Mouse (Mus musculus) skeletal muscle tissue, adult 2 months (tissue): ENCODE measurements around the gene Cttnbp2nl.

Experiments used
- DNase-seq: peaks from one replicate; pipeline ENCODE4 v3.0.0-alpha.2; 2012; ENCODE audit warnings: low read depth, low spot score

Cttnbp2nl gene

DNA sequence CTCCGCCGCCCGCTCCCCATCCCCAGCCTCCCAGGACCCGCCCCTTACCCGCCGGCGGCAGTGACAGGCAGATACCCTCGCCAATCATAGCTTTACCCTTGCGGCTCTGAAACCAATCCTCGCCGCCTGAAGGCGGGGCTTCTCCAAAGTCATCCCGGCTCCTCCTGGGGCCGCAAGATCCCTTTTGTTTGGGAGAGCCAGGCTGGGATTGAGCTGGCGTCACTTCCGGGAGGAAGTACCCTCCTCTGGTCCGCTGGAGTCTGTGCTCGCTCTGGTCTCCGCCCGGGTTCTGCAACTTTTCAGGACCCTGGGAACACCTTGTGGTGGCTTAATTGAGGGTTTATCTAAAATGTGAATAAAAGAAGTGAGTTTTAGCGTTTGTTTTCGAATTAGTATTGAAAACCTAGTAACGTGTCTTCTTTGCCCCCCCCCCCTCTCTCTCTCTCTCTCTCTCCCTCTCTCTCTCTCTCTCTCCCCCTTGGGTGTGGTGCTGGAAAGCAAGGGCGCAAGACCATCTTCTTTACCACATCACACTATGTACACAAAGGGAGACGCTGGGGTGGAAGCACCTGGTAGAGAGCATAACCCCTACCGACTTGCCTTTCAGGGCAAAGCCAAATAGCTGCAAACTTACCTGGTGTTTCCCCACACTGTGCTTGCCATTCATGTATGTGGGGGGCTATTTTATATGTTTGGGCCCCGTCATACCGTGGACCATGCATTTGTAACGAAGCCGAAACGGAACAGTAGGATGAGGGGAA, at the start of gene Cttnbp2nl:
TSS of gene Cttnbp2nl (minus strand) at position 210 of the 761 bp plus-strand sequence.
- peak; percentile 98 for DNase-seq

DNA sequence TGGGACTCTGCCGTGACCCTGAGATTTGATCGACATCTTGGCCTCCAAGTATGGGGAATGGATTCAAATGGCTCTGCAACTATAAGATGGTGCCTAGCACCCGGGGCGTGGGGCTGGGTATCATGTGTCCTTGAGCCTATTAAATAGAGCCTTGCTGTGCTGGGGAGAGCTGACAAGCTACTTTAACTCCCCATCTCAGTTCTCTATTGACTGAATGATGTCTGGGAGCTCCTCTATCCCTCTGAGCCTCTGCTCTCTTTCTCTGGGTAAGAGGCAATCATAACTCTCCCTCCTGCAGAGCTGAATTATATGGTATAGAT, 47.3 kb upstream of the Cttnbp2nl start:
- peak; percentile 43 for DNase-seq

GRCm38 (mm10) chr3:105099526-105100269, 46.8 kb upstream of the Cttnbp2nl start:
- no peak for DNase-seq

GRCm38 (mm10) chr3:105097581-105097980, 44.6 kb upstream of the Cttnbp2nl start:
- DNase-seq = no peak

- no peak for DNase-seq
These were observed 42.1 kb upstream of the Cttnbp2nl start for GRCm38 (mm10) chr3:105095026-105095425.

GRCm38 (mm10) chr3:105094448-105094847, 41.5 kb upstream of the Cttnbp2nl start:
- no peak for DNase-seq

DNA sequence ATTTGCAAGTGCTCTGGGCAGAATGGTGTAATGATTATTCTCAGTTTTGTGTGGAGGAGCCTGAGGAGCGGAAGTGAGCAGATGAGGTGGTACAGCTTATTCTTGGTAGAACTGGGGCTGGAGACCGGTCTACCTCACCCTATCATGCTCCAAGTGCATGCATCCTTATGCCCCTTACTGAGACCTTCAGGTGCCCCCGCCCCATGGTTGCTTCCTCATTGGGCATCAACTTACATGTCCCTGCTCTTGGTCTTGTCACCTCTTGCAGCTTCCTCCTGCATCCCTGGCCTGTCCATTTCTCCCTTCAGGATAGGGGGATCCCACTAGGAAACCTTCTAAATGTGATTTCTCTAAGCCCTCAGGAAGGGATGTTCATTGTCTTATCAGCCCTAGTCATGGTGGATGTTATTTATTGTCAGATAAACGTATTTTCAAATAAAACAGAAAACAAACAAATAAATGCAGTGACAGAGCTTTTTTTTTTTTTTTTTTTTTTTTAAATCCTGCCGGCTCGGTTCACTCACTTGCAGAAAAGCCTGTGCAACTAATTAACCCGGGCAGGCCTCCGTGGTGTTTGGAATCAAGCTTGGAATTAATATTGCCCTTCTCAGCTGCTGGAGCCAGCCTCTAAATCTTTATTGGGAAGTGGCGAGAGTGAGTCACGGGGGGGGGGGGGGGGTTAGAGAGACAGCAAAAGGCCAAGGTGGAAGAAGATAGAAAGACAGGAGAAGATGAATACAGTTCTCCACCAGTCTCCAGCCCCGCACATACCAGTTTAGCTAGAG, 40.0 kb upstream of the Cttnbp2nl start:
- no peak for DNase-seq

GRCm38 (mm10) chr3:105090981-105091380, 38.0 kb upstream of the Cttnbp2nl start:
- peak; percentile 7 for DNase-seq

- DNase-seq = no peak
These were observed 37.2 kb upstream of the Cttnbp2nl start for GRCm38 (mm10) chr3:105090147-105090546.

- DNase-seq = no peak
These were observed 35.7 kb upstream of the Cttnbp2nl start for GRCm38 (mm10) chr3:105088638-105089037.

DNA sequence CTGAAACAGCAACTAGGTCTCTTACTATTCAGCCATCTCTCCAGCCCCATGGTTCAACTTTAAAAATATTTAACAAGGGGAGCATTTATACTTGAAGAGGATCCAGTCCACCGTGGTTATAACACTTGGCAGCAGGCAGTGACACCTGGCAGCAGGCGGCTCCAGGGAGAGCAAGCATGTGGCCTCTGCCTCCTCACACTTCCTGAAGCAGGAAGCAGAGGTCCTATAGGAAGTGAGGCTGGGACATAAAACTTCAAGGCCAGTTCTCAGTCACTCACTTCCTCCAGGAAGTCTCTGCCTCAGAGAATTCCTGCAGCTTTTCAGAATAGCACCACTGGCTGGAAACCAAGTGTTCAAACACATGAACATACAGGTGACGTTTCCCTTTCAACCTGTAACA, 34.4 kb upstream of the Cttnbp2nl start:
- DNase-seq = peak; percentile 8

DNA sequence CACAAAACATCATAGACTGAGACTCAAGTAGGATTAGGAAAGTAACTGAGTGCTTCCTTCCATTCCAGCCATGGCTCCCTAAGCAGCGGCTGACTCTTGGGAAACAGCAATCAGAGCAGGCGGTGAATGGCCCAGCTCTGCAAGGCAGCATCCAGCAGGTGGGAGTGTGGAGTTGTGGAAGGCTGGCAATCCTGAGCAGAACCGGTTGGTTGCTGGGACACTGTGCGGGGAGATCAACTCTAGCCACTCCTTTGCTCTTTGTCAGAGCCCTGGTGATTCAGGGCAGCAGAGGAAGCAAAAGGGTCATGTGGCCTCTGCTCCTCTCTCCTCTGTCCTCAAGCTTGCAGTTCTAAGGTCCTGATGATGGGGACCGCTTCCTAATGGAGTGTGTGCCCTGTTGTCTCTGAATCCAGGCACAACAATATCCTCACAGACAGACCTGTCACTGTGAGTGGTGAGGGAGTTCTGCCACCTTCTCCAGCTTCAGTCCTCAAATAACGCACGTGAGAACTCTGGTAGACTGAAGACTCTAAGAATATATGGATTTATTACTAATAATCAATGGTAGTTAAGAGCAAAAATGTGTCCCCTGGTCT, 25.4 kb upstream of the Cttnbp2nl start:
- DNase-seq = no peak

GRCm38 (mm10) chr3:105075796-105076195, 22.9 kb upstream of the Cttnbp2nl start:
- DNase-seq = no peak

DNA sequence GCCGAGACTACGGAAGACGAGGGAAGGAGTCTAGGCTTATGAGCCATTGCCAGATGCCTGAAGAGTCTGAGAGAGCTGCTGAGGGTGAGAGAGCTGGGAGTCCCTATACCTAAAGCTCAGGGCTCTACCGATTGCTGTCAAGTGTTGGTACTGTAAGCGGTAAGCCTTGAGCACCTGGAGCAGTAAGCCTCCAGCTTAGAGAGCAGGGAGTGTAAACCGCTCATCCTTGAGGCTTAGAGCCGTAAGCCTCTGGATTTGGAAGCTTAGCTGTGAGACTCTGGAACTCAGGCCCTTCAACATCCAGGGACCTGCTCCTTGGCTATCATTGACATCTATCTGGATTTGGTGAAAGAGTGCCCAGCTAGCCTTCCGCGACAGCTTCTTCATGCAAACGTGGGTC, 19.6 kb upstream of the Cttnbp2nl start:
- no peak for DNase-seq

- no peak for DNase-seq
These were observed 18.3 kb upstream of the Cttnbp2nl start for GRCm38 (mm10) chr3:105071251-105071650.

DNA sequence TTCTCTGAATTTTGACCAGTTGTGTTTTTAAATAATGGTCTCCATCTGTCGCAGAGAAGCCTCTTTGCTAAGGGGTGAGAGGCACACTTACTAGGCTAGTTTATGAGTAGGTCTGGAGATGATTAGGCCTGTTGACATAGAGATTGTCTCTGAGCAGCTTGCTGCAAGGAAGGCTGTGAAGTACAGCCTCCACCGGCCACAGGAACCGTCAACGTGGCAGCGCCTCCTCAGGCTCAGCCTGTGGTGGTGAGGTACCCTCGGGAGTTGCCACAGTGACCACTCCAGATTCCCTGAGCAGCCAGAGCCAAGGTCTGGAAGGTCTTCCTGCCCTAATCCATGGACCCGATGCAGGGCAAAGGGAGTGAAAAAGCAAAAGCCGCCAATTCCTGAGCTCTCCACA, 17.6 kb upstream of the Cttnbp2nl start:
- DNase-seq = no peak

DNA sequence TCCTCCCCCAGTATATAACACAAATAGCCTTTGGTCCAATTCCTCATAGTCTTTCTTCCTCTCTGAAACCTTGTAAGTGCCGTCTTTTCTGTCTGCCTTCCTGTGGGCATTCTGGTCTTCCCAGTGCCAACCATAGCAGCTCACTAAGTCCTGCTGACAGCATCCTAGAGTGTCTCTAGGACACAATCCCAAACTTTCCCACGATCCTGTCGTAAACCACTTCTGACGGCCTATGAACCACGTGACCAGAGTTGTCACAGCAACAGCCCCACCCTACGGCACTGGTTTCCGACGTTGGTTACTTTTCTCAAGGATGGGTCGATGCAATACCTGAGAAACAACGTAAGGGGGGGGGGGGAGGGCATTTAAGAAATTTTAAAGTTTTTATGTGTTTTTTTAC, 13.6 kb upstream of the Cttnbp2nl start, which contains the start of gene 4930564D02Rik:
TSS of gene 4930564D02Rik (plus strand) at position 301 of the 400 bp plus-strand sequence.
- DNase-seq = no peak

GRCm38 (mm10) chr3:105062676-105063075, 9.7 kb upstream of the Cttnbp2nl start:
- no peak for DNase-seq

DNA sequence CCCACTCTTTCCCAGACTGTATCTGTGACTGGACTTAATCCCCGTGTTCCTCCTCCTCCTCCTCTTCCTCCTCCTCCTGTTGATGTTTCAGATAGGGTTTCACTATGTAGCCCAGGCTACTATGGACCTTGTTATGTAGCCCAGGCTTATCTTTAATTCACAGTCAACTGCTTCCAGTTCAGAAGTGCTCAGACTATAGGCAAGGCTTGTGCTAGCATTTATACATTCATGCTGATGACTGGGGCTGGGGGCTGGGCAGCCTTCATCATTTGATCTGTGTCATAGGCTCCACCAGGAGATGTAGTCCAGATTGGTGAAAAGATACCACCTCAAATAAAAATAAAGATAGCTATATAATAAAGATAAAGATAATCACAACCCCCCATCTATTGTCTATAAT, 9.0 kb upstream of the Cttnbp2nl start:
- DNase-seq = no peak

DNA sequence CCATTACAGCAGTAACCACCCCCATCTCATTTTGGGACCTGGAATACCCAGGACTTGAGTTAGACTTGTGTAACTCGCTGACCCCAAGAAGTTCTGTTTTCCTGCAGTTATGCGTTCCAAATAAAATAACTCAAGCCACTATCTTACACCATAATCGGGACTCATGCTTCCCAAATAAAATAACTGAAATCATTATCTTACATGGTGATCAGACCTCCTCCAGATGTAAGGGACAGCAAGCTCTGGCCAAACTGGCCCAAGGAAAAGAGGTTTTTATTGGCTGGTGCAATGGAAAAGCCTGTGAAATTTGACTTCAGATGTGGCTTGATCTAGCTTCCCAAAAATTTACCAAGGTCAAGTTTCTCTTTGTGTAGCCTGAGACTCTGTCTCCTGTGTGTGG, 8.6 kb upstream of the Cttnbp2nl start:
- no peak for DNase-seq

DNA sequence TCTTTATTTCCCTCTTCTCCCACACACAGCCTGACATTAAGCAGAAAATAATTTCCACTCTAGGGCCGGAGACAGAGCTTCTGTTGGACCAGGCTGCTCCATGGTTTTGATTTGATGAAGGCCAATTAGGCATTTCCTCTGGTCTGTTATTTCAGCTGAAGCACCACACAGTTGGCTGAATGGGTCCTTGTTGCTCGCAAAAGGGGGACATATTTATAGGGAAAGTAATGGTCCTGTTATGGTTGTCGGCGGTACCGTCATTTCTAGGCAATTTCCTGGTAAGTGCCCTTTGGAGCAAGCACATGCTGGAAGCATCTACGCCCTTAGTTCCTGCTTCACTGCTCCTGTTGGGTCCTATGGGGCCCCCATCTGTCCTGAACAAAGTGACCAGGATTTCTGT, 8.0 kb upstream of the Cttnbp2nl start:
- DNase-seq = no peak

DNA sequence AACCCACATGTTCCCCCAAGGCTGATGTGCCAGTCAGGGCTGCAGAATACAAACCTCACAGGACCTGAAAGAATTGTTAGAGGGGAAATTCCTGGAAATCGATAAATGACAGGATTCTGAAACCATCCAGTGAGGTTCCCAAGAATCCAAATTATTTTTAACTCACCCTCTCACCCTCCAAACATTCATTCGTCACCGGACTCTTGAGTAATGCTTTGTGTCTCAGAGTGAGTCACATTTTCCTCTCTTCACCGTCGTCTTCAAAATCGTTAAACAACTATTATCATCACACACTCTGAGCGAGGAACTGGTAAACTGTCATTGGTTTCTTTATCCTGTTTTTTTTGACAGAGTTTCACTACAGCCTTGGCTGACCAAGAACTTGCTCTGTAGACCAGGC, 7.0 kb upstream of the Cttnbp2nl start:
- DNase-seq = peak; percentile 43
